Mouse (Mus musculus) myocyte (in vitro differentiated cells): Measurements from ENCODE around the gene Anks1b.

Source experiments
- MYOG ChIP-seq, 3 experiments: IDR thresholded peaks; one replicate each; pipeline ENCODE4 v1.6.1; 2011; ENCODE audit warnings: control low read depth in 2 of 3, low read depth in 2 of 3, mild to moderate bottlenecking in 2 of 3; ENCODE audit not compliant: insufficient read length in 2 of 3, control insufficient read depth in 1 of 3, insufficient read depth in 1 of 3
- POLR2A ChIP-seq: IDR thresholded peaks from one replicate; pipeline ENCODE4 v1.6.1; 2011; ENCODE audit warnings: low read depth, mild to moderate bottlenecking, control low read depth, moderate library complexity; ENCODE audit not compliant: insufficient read length
- SRF ChIP-seq: IDR thresholded peaks from one replicate; pipeline ENCODE4 v1.6.1; 2011; ENCODE audit warnings: low read depth; ENCODE audit not compliant: control insufficient read depth, insufficient read length
- TCF12 ChIP-seq: IDR thresholded peaks from one replicate; pipeline ENCODE4 v1.6.1; 2011; ENCODE audit warnings: mild to moderate bottlenecking, control low read depth; ENCODE audit not compliant: poor library complexity, insufficient read depth, severe bottlenecking
- TCF3 ChIP-seq: IDR thresholded peaks from one replicate; pipeline ENCODE4 v1.6.1; 2011; ENCODE audit warnings: low read depth, control low read depth; ENCODE audit not compliant: insufficient read length

- TF ChIP-seq POLR2A (no peak), SRF (no peak), TCF3 (no peak), TCF12 (no peak), MYOG (IDR thresholded peaks at IDR 0.05; ENCODE audit: control insufficient read depth in 1 of 3, insufficient read depth in 1 of 3, insufficient read length in 2 of 3, low read depth in 2 of 3) (no peak)
Observed at GRCm38 (mm10) chr10:90733632-90734031, 860.3 kb downstream of the Anks1b start.
